Mouse (Mus musculus): Measurements from ENCODE around the gene Car10.

DNA sequence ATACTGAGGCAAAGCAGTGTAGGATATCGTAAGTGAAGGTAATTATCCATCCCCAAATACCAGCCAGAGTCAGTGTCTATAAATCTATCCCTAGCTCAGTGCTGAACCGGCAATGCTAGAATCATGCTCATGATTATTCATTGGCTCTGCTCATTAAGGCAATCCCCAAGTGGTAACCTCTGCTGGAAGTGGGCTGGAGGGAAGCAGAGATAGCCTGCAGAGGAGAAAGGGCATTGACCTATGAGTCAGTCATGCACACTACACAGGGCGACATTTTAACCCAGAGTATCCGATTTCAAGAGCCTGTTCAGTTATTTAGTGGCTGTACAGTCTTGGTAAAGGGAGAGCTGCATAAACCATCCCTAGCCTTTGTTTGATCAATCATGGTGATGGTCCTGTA lies 402.6 kb downstream of the Car10 start:
- TF ChIP-seq POLR2A (IDR thresholded peaks at IDR 0.05; ENCODE audit: insufficient read length, low read depth): no peak
- no peak for TF ChIP-seq MYOD1 (IDR thresholded peaks at IDR 0.05; ENCODE audit: control insufficient read depth in 1 of 3, insufficient read length in 2 of 3, low read depth in 2 of 3)
- TF ChIP-seq TCF12 (IDR thresholded peaks at IDR 0.05; ENCODE audit: insufficient read depth, poor library complexity, severe bottlenecking): no peak
- no peak for TF ChIP-seq E2F4 (IDR thresholded peaks at IDR 0.05; ENCODE audit: insufficient read depth)
- no peak for TF ChIP-seq POLR2AphosphoS2 (IDR thresholded peaks at IDR 0.05; ENCODE audit: insufficient read length, low read depth)
